Mouse (Mus musculus): ENCODE data around the gene Mical2. TPM values are rescaled to one million over a fixed set of nuclear protein-coding genes. Genes with fewer than 3 reads are reported as not detected.

The Mical2 gene
- polyA plus RNA-seq, 1 experiment from 2014 or later: 11.5 TPM

GRCm38 (mm10) chr7:112337736-112338135 is 112.1 kb downstream of the Mical2 start:
- Histone ChIP-seq H3K36me3 (ENCODE audit: control insufficient read depth, insufficient read depth, low read length) (no peaks in the 10 kb centered on the region), H3K4me1 (ENCODE audit: control insufficient read depth, insufficient read depth, low read length) (peaks cover 17% of the 10 kb centered on the region; the same call in 1 of the 2 replicates), H3K27ac (replicated peaks; ENCODE audit: low read depth, low read length) (no peak overlapping the region), H3K27me3 (replicated peaks; ENCODE audit: control insufficient read depth, insufficient read depth, low read length) (no peaks in the 10 kb centered on the region), H3K9me3 (ENCODE audit: control insufficient read depth, low read length) (no peaks in the 10 kb centered on the region), H3K9ac (ENCODE audit: low read depth, low read length) (no peak overlapping the region), H3K4me2 (ENCODE audit: low read depth, low read length) (no peak overlapping the region), H3K4me3 (ENCODE audit: low read depth, low read length) (no peak overlapping the region)
- no peak for ATAC-seq (ENCODE audit: low read depth)
- WGBS: 79% methylated on average over 5 of the region's 5 CpGs
- no peak for DNase-seq (ENCODE audit: low spot score)

GRCm38 (mm10) chr7:112341052-112341451 is 115.4 kb downstream of the Mical2 start:
- no peak for ATAC-seq (ENCODE audit: low read depth)
- H3K36me3 ChIP-seq (ENCODE audit: control insufficient read depth, insufficient read depth, low read length): no peaks in the 10 kb centered on the region
- 46% methylated on average over 3 of the region's 3 CpGs for WGBS
- no peaks in the 10 kb centered on the region for H3K9me3 ChIP-seq (ENCODE audit: control insufficient read depth, low read length)
- H3K4me2 ChIP-seq (ENCODE audit: low read depth, low read length): no peak overlapping the region
- no peak overlapping the region for H3K27ac ChIP-seq (replicated peaks; ENCODE audit: low read depth, low read length)
- DNase-seq (ENCODE audit: low spot score): no peak
- no peak overlapping the region for H3K9ac ChIP-seq (ENCODE audit: low read depth, low read length)
- no peaks in the 10 kb centered on the region for H3K27me3 ChIP-seq (replicated peaks; ENCODE audit: control insufficient read depth, insufficient read depth, low read length)
- peaks cover 17% of the 10 kb centered on the region; the same call in 1 of the 2 replicates for H3K4me1 ChIP-seq (ENCODE audit: control insufficient read depth, insufficient read depth, low read length)
- H3K4me3 ChIP-seq (ENCODE audit: low read depth, low read length): no peak overlapping the region

- no peaks in the 10 kb centered on the region for H3K27me3 ChIP-seq (replicated peaks; ENCODE audit: control insufficient read depth, insufficient read depth, low read length)
- H3K4me1 ChIP-seq (ENCODE audit: control insufficient read depth, insufficient read depth, low read length): no peaks in the 10 kb centered on the region
- no peak overlapping the region for H3K4me2 ChIP-seq (ENCODE audit: low read depth, low read length)
- H3K9ac ChIP-seq (ENCODE audit: low read depth, low read length): no peak overlapping the region
- WGBS: 50% methylated on average over 1 of the region's 1 CpGs
- ATAC-seq (ENCODE audit: low read depth): 0 out of 2 replicates have a peak, but pooled peaks have one; percentile 15
- H3K4me3 ChIP-seq (ENCODE audit: low read depth, low read length): no peak overlapping the region
- DNase-seq (ENCODE audit: low spot score): no peak
- no peak overlapping the region for H3K27ac ChIP-seq (replicated peaks; ENCODE audit: low read depth, low read length)
- H3K9me3 ChIP-seq (ENCODE audit: control insufficient read depth, low read length): no peaks in the 10 kb centered on the region
- no peaks in the 10 kb centered on the region for H3K36me3 ChIP-seq (ENCODE audit: control insufficient read depth, insufficient read depth, low read length)
Observed at GRCm38 (mm10) chr7:112345687-112346086, 120.0 kb downstream of the Mical2 start.

GRCm38 (mm10) chr7:112351541-112351940 is 125.9 kb downstream of the Mical2 start:
- H3K27ac ChIP-seq (replicated peaks; ENCODE audit: low read depth, low read length): no peak overlapping the region
- peaks cover 35% of the 10 kb centered on the region for H3K4me1 ChIP-seq (ENCODE audit: control insufficient read depth, insufficient read depth, low read length)
- ATAC-seq (ENCODE audit: low read depth): no peak
- WGBS: 29% methylated on average over 3 of the region's 3 CpGs
- no peaks in the 10 kb centered on the region for H3K27me3 ChIP-seq (replicated peaks; ENCODE audit: control insufficient read depth, insufficient read depth, low read length)
- H3K36me3 ChIP-seq (ENCODE audit: control insufficient read depth, insufficient read depth, low read length): no peaks in the 10 kb centered on the region
- no peak overlapping the region for H3K4me2 ChIP-seq (ENCODE audit: low read depth, low read length)
- DNase-seq (ENCODE audit: low spot score): peak; percentile 44
- H3K9me3 ChIP-seq (ENCODE audit: control insufficient read depth, low read length): no peaks in the 10 kb centered on the region
- H3K9ac ChIP-seq (ENCODE audit: low read depth, low read length): no peak overlapping the region
- H3K4me3 ChIP-seq (ENCODE audit: low read depth, low read length): no peak overlapping the region

GRCm38 (mm10) chr7:112352005-112352404 is 126.3 kb downstream of the Mical2 start:
- H3K4me1 ChIP-seq (ENCODE audit: control insufficient read depth, insufficient read depth, low read length): peaks cover 35% of the 10 kb centered on the region
- WGBS: 57% methylated on average over 4 of the region's 4 CpGs

GRCm38 (mm10) chr7:112353011-112353410 is 127.4 kb downstream of the Mical2 start:
- Histone ChIP-seq H3K4me3 (ENCODE audit: low read depth, low read length) (no peak overlapping the region), H3K36me3 (ENCODE audit: control insufficient read depth, insufficient read depth, low read length) (no peaks in the 10 kb centered on the region), H3K27ac (replicated peaks; ENCODE audit: low read depth, low read length) (no peak overlapping the region), H3K9me3 (ENCODE audit: control insufficient read depth, low read length) (no peaks in the 10 kb centered on the region), H3K27me3 (replicated peaks; ENCODE audit: control insufficient read depth, insufficient read depth, low read length) (no peaks in the 10 kb centered on the region), H3K4me2 (ENCODE audit: low read depth, low read length) (no peak overlapping the region), H3K9ac (ENCODE audit: low read depth, low read length) (no peak overlapping the region), H3K4me1 (ENCODE audit: control insufficient read depth, insufficient read depth, low read length) (peaks cover 35% of the 10 kb centered on the region)
- 57% methylated on average over 4 of the region's 4 CpGs for WGBS
- no peak for ATAC-seq (ENCODE audit: low read depth)
- DNase-seq (ENCODE audit: low spot score): no peak

More at GRCm38 (mm10) chr7:112352005-112352404, 126.3 kb downstream of the Mical2 start:
- H3K27ac ChIP-seq (replicated peaks; ENCODE audit: low read depth, low read length): no peak overlapping the region
- H3K4me3 ChIP-seq (ENCODE audit: low read depth, low read length): no peak overlapping the region
- H3K9me3 ChIP-seq (ENCODE audit: control insufficient read depth, low read length): no peaks in the 10 kb centered on the region
- H3K36me3 ChIP-seq (ENCODE audit: control insufficient read depth, insufficient read depth, low read length): no peaks in the 10 kb centered on the region
- no peak overlapping the region for H3K9ac ChIP-seq (ENCODE audit: low read depth, low read length)
- no peaks in the 10 kb centered on the region for H3K27me3 ChIP-seq (replicated peaks; ENCODE audit: control insufficient read depth, insufficient read depth, low read length)
- ATAC-seq (ENCODE audit: low read depth) (no peak), DNase-seq (ENCODE audit: low spot score) (no peak)
- H3K4me2 ChIP-seq (ENCODE audit: low read depth, low read length): no peak overlapping the region

GRCm38 (mm10) chr7:112353939-112354338 is 128.3 kb downstream of the Mical2 start:
- H3K27ac ChIP-seq (replicated peaks; ENCODE audit: low read depth, low read length): no peak overlapping the region
- H3K4me1 ChIP-seq (ENCODE audit: control insufficient read depth, insufficient read depth, low read length): peaks cover 35% of the 10 kb centered on the region
- WGBS: 74% methylated on average over 11 of the region's 11 CpGs
- no peaks in the 10 kb centered on the region for H3K36me3 ChIP-seq (ENCODE audit: control insufficient read depth, insufficient read depth, low read length)
- H3K9ac ChIP-seq (ENCODE audit: low read depth, low read length): no peak overlapping the region
- H3K4me3 ChIP-seq (ENCODE audit: low read depth, low read length): no peak overlapping the region
- no peaks in the 10 kb centered on the region for H3K27me3 ChIP-seq (replicated peaks; ENCODE audit: control insufficient read depth, insufficient read depth, low read length)
- no peaks in the 10 kb centered on the region for H3K9me3 ChIP-seq (ENCODE audit: control insufficient read depth, low read length)
- DNase-seq (ENCODE audit: low spot score) (no peak), ATAC-seq (ENCODE audit: low read depth) (no peak)
- no peak overlapping the region for H3K4me2 ChIP-seq (ENCODE audit: low read depth, low read length)

GRCm38 (mm10) chr7:112354503-112354951 is 128.9 kb downstream of the Mical2 start:
- Histone ChIP-seq H3K27ac (replicated peaks; ENCODE audit: low read depth, low read length) (no peak overlapping the region; the same call in 1 of the 2 replicates), H3K4me2 (ENCODE audit: low read depth, low read length) (no peak overlapping the region), H3K4me1 (ENCODE audit: control insufficient read depth, insufficient read depth, low read length) (peaks cover 35% of the 10 kb centered on the region), H3K9me3 (ENCODE audit: control insufficient read depth, low read length) (no peaks in the 10 kb centered on the region), H3K4me3 (ENCODE audit: low read depth, low read length) (no peak overlapping the region), H3K27me3 (replicated peaks; ENCODE audit: control insufficient read depth, insufficient read depth, low read length) (no peaks in the 10 kb centered on the region), H3K36me3 (ENCODE audit: control insufficient read depth, insufficient read depth, low read length) (no peaks in the 10 kb centered on the region), H3K9ac (ENCODE audit: low read depth, low read length) (no peak overlapping the region)
- DNase-seq (ENCODE audit: low spot score): peak; percentile 89
- peak; percentile 67 for ATAC-seq (ENCODE audit: low read depth)
- WGBS: 15% methylated on average over 7 of the region's 7 CpGs

GRCm38 (mm10) chr7:112359594-112359993 is 133.9 kb downstream of the Mical2 start:
- no peaks in the 10 kb centered on the region for H3K27me3 ChIP-seq (replicated peaks; ENCODE audit: control insufficient read depth, insufficient read depth, low read length)
- H3K36me3 ChIP-seq (ENCODE audit: control insufficient read depth, insufficient read depth, low read length): no peaks in the 10 kb centered on the region
- ATAC-seq (ENCODE audit: low read depth) (no peak), DNase-seq (ENCODE audit: low spot score) (no peak)
- no peak overlapping the region for H3K4me2 ChIP-seq (ENCODE audit: low read depth, low read length)
- peaks cover 8% of the 10 kb centered on the region for H3K4me1 ChIP-seq (ENCODE audit: control insufficient read depth, insufficient read depth, low read length)
- no peak overlapping the region for H3K4me3 ChIP-seq (ENCODE audit: low read depth, low read length)
- H3K27ac ChIP-seq (replicated peaks; ENCODE audit: low read depth, low read length): no peak overlapping the region
- WGBS: 89% methylated on average over 3 of the region's 3 CpGs
- H3K9ac ChIP-seq (ENCODE audit: low read depth, low read length): no peak overlapping the region
- no peaks in the 10 kb centered on the region for H3K9me3 ChIP-seq (ENCODE audit: control insufficient read depth, low read length)

Data from embryonic facial prominence, embryonic 14.5 days (tissue).